Mouse (Mus musculus): ENCODE measurements at regions not wholly inside any gene's neighbourhood (a gene's known extent, or its start where the extent isn't known, plus 50 kb on each side); places are given as distances from the start of the nearest gene placed in this dataset.
"Not testable (repeated sequence)": the region's sequence is repeated elsewhere in the genome, so short reads cannot be mapped to it uniquely, and the experiment has no call there.

DNA sequence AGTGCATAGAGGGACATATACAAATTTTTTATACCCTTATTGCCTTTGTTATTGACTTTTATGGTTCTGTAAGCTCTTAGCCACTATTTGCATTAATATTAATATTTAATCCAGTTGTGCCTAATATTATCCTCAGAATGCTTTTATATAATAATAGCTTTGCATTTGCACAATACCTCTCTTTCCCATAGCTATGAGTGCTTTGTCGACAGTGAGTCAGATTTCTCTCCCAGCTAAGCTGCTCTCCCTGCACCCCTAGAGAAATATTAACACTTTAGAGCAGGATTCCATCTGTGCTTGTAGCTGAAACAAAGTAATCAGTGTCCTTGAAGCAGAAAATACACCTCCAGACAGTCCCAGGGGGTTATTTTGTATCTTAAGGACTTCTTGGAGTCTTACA lies 288.6 kb upstream of the Arglu1 start:
- DNase-seq (ENCODE audit: low spot score), result no peak

DNA sequence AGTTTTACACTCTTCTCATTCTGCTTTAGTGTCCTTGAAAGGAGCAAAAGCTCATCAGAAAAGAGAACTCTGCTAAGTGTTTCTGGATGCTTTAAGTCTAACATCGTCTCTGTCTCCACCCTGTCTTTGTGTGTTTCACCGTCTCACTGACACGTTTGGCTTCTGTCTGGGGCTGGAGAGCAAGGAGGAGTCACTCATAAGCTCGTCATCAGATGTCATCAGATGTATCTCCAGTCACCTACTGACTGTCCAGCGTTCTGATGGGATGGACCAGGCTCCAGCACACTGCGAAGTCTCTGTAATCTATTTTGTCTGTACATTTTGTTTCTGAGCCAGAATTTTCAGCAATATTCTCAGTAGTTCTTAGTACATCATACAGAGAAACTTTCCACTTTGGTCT lies 283.4 kb upstream of the Arglu1 start:
- no peak for DNase-seq (ENCODE audit: low spot score)

DNA sequence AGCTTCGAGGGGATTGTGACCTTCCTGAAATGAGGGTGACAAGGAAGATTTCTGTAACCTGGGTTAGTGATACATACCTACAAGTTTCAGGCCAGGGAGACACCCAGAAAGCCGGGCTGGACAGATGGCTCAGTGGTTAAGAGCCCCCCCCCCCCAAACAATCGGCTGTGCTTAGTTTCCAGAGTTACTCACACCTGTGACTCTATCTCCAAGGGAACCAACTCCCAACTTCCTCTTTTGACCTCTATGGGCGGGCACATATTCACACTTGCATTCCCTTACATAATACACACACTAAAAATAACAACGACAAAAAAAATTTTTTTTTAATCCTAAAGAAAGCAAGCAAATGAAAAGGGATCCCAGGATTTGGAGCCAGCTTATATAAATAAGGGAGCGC lies 283.0 kb upstream of the Arglu1 start:
- no peak for DNase-seq (ENCODE audit: low spot score)

DNA sequence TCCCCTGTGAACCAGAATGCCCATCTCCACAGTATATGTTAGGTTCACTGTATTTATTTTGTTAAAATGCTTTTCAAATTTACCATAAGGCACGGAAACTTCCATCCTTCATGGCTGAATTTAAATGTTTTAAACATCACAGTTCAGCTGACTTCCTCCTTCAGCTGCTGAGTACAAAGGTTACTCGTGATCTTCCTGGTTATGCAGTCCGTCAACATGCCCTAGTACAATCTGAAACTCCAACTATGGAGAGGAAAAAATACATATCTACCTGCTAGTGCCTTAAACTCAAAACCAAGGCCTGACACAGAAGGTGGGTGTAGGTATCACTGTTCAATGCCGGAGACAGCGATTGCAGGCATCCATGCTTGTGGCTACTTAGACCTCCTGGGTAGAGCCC lies 280.5 kb upstream of the Arglu1 start:
- no peak for DNase-seq (ENCODE audit: low spot score)

DNA sequence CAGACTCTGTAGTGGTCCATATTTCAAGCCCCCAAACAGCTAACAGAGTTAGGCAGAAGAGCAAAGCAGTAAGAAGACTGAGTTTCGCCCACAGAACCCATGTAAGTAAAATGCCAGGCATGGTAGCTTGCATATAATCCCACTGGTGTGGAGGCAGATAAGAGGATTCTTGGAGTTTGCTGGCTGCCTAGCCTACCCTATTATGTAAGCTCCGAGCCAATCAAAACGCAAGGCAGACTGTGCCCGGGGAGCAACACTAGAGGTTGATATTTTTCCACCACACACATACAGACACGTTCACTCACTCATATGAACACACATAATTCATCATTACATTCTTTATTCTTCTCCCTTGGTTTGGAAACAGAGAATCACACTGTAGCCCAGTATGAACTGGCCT lies 280.0 kb upstream of the Arglu1 start:
- no peak for DNase-seq (ENCODE audit: low spot score)

DNA sequence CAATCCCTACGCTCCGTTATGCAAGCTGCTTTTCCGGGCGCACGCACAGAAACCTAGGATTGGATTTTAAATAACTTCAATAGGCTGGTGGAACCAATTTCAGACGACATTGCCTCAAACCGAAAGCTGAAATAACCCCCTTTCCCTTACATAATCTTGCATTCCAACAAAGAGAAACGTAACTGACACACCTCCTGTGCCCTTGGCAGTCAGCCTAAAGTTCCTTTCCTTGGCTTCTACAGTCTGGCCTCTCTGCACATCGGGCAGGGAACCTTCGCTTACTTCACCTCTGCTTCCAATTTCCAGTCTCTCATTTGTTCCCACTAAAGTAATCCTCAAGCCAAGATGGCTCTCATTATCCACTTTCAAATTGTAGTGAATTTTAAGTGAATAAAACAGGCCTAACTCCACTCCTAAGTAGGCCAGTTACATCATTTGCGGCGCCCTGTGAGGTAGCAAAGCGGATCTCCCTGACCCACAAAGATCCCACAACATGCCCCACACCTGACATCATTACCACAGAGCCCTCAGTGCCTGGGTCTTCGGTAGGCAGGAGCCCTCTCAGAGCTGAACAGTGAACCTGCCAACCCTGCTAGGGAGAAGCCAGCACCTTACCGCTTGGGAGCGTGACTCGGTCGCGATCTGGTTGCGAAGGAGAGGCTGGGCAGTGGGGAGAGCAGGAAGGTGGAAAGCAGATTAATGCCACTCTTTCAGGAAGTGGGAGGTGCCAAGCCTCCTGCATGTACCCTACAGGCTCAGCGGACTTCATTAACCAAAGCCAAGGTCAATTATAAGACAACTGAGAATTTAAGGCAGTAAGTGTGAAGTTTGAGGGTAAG lies 279.0 kb upstream of the Arglu1 start:
- DNase-seq (ENCODE audit: low spot score), result no peak

DNA sequence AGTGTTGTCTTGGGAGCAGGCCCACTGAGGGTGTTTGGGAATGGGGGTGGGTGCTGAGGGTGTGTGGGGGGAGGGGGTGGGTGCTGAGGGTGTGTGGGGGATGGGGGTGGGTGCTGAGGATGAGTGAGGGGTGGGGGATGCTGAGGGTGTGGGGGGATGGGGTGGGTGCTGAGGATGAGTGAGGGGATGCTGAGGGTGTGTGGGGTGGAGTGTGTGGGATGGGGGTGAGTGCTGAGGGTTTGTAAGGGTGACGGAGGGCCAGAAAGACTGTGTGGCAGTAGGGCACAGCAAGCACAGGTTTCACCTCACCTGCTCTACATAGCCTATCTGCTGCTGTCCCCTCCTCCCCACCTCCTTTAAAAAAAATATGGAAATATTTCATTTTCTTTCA lies 276.3 kb upstream of the Arglu1 start:
- DNase-seq (ENCODE audit: low spot score), result no peak

DNA sequence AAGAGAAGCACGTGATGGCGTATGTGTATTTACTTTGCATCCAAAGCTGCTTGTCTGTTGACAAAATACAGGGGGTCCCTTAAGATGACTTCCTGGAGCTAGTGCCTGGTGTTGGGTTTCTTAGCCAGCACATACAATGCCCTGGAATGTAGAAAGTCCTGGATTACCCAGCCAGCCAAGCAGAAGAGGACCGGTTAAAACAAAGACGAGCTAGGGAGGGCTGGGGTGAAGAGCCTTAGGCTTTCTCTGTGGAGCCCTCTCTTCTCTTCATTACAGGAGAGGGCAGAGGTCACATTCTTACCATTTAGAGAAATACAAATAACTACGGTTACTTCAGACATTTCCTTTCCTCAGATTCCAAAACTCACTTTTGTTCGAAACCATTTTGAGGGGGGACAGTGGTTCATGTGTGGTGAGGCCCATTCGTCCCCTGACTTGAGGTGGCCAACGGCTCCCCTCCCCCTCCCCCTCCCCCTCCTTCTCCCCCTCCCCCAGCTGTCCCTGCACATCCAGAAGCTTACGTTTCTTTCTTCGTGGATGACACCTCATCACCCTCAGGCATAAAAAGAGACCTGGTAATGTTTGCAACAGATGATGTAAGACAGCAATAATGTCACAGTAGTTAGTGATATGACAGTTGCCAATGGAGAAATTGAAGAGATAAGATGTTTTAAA lies 275.8 kb upstream of the Arglu1 start:
- DNase-seq (ENCODE audit: low spot score), result no peak

DNA sequence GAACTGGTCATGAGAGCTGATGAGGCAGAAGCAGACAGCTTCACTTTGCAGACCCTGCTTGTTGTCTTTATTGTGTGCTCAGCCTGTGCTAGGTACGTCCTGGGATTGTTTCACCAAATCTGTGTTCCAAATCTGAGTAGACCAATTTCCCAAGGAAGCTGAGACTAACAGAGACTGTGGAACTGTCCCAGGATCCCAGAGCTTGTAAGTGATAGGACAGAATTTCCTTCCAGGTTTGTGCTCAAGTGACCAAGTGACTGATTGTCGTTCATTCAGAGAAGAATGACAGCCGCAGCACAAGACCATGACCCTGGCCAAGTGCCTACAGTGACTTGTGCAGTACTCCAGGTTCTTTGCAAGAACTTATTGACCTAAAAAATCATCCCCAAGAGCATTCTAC lies 269.9 kb upstream of the Arglu1 start:
- DNase-seq (ENCODE audit: low spot score), result no peak

DNA sequence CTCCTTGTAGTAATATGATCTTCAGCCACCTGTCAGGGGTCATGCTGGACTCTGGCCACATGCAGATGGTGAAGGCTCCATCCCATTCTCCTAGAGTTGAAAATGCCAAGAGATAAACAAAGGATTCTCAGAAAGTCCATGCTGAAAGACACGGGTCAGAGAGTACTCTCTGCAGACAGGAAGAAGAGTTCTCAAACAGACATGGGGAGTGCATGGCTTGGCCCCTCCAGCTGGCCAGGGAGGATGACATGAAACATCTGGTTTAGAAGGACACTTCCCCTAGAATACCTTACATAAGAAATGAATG lies 269.4 kb upstream of the Arglu1 start:
- no peak for DNase-seq (ENCODE audit: low spot score)

DNA sequence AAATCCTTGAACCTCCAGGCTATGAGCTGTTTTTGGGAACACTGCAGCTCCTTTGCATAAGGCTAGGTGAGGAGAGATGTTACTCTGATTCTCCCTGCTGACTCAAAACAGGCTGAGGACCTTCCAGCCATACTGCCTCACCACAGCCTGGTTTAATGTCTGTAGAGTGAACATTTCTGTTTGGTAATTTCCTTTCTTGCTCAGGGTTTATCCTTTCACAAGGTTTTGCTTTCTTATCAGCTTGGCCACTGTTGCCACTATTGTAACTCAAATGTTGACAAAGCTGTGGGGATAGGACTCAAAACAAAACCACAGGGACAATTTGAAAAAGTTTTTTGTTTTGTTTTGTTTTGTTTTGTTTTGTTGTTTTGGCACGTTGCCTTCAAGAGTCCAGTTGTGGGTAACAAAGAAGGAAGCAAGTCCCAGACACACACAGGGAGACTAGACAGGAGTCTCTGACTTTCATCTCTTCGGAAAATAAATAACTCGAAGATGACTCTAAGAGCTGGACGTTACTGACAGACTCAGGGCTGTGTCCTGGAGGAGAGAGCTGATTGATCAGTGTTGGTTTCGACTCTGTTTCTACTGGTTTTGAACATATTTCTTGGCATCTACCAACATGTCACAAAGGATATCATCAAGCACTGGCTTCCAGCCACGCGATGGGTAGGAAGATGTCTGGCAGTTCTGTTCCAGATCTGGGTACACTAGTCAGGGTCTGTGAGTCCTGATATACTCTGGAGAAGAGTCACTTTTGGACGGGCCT lies 268.9 kb upstream of the Arglu1 start:
- DNase-seq (ENCODE audit: low spot score), result no peak

DNA sequence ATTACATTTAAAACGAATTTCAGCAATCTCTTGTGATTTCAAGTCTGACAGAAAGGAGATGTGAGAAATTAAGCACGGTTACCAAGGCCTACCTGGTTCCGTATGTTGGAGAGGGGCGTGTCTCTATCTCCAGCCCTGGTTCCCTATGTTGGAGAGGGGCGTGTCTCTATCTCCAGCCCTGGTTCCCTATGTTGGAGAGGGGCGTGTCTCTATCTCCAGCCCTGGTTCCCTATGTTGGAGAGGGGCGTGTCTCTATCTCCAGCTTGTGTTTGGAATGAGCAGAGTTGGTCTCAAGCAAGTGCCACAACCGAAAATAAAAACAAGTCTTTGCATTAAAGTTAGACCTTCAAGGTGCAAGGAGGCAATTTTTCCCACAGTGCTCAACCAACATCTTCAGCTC lies 267.8 kb upstream of the Arglu1 start:
- DNase-seq (ENCODE audit: low spot score), result not testable (repeated sequence)

DNA sequence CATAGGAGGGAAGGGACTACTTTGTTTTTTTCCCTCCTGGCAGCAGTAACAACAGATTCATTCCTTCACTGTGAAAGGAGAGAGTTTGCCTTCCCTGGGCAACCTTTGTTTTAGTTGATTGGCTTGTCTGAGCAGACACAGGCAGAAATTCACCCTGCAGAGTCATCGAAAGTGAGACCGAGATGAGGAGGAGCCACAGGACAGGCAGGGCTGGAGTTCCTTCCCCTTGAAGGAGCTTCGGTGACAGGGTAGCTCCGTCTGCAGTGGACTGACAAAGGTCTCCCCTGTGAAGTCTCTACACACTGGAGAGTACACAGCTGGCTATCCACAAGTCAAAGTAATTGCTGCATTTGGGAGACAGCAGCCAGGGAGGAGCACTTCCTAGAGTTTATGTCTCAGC lies 261.9 kb upstream of the Arglu1 start:
- no peak for DNase-seq (ENCODE audit: low spot score)

DNA sequence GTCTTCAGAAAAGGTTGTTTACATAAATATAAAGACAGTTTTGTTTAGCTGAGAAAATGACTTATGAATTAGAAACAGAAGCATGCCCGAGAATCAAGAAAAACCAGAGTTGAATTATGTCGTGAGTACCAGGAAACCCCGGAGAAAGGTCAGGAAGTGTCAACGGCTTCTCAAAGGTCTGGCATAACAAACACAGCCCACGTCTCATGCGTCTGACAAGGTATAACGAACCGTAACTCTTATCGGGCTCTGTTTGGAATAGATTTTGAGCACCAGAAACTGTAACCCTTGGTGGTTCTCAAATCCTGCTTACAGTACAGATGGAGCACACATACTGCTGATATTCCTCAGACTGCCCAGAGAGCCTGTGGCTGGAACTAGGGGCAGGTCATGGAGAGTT lies 260.9 kb upstream of the Arglu1 start:
- DNase-seq (ENCODE audit: low spot score), result no peak

DNA sequence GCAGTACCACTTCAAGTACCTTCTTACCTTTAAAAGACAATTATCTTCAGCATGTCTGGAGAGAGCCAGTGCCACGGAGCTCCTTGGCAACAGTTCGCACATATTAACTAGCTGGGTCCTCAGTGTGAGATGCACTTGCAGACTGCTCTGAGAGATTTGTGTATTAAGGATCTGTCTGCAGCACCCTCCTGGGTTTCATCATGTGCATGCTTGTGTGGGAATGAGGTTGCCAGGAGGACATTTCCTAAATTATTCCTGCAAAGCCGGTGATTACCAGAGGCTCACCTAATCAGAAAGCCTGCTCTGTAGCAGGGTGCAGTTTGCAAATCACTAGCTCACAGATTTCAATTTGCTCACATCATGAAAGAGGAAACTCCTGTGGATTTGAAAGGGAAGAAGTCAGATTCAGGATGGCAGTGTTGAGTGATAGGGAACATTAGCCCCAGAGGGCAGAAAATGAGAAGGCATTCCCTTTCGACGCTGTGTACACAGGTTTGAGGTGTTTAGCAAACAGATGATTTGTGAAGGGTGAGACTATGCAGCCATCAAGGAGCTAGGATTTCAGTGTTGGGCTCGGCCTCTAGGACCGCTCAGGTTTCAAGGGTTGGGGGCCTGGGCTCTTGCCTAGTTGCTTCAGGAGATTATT lies 257.3 kb upstream of the Arglu1 start:
- no peak for DNase-seq (ENCODE audit: low spot score)

DNA sequence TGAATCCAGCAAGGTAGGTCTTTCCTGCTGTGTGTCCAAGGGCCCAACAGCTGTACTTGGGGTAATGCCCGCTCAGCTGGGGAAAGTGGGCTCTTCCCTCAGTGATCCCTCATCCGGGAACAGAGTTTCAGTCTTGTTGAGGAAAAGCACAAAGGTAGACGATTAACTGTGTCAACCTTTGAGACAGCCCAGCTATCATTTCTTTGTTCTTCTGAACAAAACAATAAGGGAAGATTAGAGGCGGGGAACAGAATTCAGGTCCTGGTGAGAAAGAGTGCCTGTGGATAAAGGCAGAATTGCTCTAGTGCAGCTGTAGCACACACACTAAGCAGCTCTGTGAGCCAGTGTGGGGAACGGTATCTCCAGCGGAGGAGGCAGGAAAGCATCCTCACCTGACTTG lies 252.7 kb upstream of the Arglu1 start:
- no peak for DNase-seq (ENCODE audit: low spot score)

DNA sequence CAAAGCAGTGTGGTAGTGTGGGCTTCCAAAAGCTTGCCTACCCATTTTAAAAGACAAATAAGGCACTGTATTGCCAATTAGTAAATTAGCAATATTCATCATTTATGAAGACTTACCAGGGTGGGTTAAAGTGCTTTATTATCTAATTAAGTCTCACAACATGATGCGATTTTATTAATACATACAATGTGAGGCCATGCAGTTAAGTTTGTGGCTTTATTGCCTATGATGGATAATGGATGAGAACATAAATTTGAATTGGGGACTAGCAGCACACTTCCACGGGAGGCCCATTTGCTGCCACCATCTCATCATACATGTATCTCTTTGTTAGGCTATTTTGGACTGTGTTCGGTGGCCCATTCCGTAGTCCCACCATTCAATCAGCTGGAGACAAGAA lies 250.6 kb upstream of the Arglu1 start:
- no peak for DNase-seq (ENCODE audit: low spot score)

DNA sequence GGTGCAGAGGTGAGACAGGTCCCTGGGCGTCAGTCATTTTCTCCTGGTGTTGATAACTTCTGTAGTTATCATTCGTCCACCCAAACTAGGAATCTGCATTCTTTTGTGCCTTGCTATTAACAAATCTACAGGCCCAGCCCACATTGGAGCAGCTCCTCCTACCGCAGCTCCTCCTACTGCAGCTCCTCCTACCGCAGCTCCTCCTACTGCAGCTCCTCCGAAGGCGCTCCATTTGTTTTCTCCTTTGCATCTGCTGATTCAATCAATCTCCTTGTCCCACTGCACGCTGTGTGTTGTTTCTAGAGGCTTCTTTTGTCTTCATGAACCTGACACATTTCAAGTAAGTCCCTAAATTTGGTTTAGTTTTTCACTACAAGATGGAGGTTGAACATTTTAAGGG lies 248.2 kb upstream of the Arglu1 start:
- no peak for DNase-seq (ENCODE audit: low spot score)

DNA sequence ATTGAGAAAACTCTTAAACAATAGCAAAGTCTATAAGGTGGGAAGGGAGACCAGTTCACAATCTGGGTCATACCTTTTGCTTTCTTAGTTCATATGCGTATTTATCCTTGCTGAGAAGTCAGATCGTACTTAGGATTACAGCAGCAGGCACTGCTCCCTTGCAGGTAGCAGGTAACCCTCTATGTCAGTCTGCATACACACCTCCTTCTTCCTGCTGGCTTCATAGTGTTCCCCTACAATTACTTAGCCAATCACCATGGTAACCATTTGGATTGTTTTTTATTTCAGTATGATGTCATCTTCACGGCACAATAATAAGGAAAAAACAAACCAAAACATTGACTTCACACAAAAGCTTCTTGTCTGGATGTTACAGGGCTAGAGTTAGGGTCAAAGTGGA lies 242.1 kb upstream of the Arglu1 start:
- DNase-seq (ENCODE audit: low spot score), result no peak

DNA sequence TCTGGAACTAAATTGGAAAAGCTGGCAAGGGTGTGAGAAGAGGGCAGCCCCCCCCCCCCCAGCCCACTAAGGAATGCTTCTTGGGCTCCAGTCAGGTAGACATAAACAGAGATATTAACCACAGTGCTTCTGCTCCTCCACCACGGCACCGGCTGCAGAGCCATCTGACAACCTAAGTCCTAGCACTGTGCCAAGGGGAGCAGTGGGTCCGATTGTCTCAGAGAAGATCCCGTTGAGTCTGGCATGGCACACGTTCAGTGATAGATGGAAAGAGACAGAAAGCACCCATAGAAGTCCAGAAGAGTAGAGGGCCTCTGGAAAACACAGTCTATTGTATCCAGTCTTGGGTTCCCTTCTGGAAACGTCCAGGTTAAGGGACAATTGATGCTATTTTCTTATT lies 241.4 kb upstream of the Arglu1 start:
- DNase-seq (ENCODE audit: low spot score), result no peak

DNA sequence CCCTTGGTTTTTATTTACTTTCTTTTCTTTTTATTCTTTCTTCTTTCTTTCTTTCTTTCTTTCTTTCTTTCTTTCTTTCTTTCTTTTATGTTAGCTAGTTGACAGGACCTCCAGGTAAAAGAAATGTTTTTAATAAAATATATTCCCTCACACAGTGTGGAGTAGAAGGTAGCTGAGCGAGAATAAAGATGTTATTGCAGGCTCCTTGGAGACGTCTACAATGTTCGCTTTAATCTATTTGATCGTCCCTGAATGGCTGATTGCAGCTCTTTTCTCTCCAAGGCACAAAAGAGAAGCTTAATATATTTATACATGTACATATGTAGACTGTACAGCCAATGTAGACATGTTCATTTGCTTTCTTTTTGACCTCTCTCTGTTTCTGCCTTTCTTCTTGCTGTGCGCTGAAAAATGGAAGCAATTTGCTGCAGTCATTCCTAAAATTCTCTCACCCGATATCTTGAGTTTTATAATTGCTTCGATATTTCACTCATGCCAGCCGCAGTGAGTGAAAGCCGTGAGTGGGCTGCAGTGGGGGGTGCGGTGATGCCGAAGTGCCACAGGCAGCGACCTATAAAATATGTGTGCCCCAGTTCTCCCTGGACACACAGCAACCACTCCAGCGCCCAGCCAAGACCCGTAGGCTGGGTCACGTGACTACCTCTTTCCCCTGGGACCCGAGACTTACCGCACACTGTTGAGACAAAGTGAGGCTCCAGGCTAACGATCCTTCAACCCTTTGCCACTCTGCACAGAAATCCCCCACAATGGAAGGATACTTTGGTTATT lies 237.9 kb upstream of the Arglu1 start:
- no peak for DNase-seq (ENCODE audit: low spot score)

DNA sequence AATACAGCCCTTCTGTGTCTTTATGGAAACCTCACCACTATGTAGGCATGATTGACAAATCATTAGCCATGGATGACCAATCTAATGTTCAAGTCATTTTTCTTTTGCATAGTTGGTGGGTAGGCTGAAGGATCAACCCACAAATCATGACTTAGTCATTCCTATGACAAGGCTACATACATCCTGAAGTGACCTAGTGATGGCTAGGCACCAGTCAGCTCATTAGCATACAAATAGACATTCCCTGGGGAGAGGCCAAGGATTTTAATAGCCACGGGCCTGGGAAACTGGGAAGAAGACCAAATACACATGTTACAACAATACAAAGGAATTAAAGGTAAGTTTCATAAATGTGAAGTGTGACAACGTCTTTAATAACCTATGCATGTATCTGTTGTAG lies 231.1 kb upstream of the Arglu1 start:
- DNase-seq (ENCODE audit: low spot score), result no peak
